Mouse (Mus musculus): Measurements from ENCODE around the gene Olfr1224-ps1. TPM values are rescaled to one million over a fixed set of nuclear protein-coding genes. Genes with fewer than 3 reads are reported as not detected.
"Not testable (repeated sequence)": the region's sequence is repeated elsewhere in the genome, so short reads cannot be mapped to it uniquely, and the experiment has no call there.

The Olfr1224-ps1 gene
- polyA plus RNA-seq (2014; fragmentation: Nextera tagmentation; extraction: Ambion mirVana), result not detected in 2 replicates

DNA sequence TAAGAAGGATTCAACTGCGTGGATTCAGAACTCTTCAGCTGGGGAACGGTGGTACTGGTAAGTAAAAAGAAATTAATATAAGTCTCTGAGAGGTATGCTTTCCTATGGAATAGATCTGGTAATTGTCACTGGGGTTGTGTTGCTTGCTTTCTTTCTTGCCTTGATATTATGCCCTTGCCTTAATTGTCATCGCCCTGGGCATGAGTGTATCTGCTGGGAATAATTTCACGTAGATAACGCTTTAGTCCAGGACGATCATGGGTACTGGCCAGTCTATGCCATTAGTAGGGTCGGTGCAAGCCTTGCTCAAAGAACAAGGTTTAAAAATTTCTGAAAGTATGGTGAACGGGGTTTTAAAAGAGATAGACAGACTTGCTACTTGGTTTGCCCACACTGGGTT, at the start of gene Olfr1224-ps1:
Gene Olfr1224-ps1, minus strand, starts transcription at position 101 of the 400 bp plus-strand sequence.
- not testable (repeated sequence) for H3K27ac ChIP-seq (ENCODE audit: low read length); H3K36me3 ChIP-seq (ENCODE audit: control insufficient read depth, insufficient read depth, low read length); H3K4me2 ChIP-seq (replicated peaks; ENCODE audit: low read depth, low read length); H3K9me3 ChIP-seq (ENCODE audit: control insufficient read depth, low read depth, low read length); ATAC-seq (ENCODE audit: insufficient number of reproducible peaks, insufficient read depth, low FRiP score, low read depth); H3K27me3 ChIP-seq (ENCODE audit: control insufficient read depth, insufficient read depth, low read length); H3K4me1 ChIP-seq (ENCODE audit: control insufficient read depth, insufficient read depth, low read length); H3K4me3 ChIP-seq (ENCODE audit: low read depth, low read length); H3K9ac ChIP-seq (replicated peaks; ENCODE audit: low read depth, low read length)
- WGBS, result 94% methylated on average over 8 of the region's 8 CpGs

DNA sequence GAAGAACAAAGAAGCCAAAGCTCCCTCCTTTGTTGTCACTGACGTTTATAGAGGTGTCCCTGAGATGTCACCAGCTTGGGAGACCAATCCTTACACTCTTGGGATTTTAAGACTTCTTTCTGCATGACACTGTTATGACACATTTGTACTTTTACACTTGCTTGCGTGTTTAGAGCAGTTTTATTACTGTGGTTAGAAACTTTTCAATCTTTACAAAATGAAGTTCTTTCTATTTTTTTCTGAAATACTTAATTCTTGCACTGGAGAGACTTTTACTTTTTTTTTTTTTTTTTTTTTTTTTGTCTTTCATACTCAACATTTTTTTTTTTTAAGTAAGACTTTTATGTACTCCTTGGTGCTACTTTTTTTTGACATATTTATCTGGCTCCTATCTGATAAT, 36.1 kb upstream of the Olfr1224-ps1 start, which contains the start of gene Olfr1226:
Gene Olfr1226, minus strand, starts transcription at position 101 of the 400 bp plus-strand sequence.
- no peaks in the 10 kb centered on the region for H3K9me3 ChIP-seq (ENCODE audit: control insufficient read depth, low read depth, low read length)
- 68% methylated on average over 2 of the region's 2 CpGs for WGBS

DNA sequence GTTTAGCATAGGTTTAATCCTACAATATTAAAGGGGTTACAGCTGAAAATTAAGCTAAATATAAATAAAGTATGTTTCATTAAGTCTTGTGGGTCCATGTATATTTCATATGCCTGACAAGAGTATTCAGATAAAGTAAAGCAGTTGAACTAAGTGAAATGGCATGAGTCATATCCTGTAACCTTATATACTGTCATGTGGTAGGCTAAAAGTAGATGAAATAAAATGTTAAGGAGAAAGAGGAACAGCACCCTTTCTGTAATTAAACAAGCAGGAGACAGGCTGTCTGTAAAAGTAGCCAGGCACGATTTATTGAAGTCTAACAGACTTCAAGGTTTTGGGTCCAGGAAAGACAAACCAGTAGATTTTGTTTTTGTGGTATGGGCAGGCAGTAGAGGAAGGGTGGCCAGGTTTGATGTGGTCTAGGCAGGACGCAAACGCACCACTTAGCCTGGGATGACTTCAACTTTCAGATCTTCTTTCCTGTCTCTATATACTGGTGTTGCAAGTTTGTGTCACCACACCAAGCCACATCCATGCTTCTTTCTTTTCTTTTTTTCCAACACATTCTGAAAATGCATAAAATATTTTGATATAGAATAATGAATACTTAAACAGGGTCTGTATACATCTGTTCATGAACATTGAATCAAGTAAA, 32.6 kb upstream of the Olfr1224-ps1 start:
- H3K36me3 ChIP-seq (ENCODE audit: control insufficient read depth, insufficient read depth, low read length), result no peaks in the 10 kb centered on the region
- ATAC-seq (ENCODE audit: insufficient number of reproducible peaks, insufficient read depth, low FRiP score, low read depth), result no peak
- WGBS, result 82% methylated on average over 3 of the region's 3 CpGs

More for the DNA sequence above, 36.1 kb upstream of the Olfr1224-ps1 start, which contains the start of gene Olfr1226:
- H3K27me3 ChIP-seq (ENCODE audit: control insufficient read depth, insufficient read depth, low read length), result no peaks in the 10 kb centered on the region
- H3K4me3 ChIP-seq (ENCODE audit: low read depth, low read length), result no peak within 1 kb of the TSS
- no peak within 1 kb of the TSS for H3K4me2 ChIP-seq (replicated peaks; ENCODE audit: low read depth, low read length)
- no peaks in the 10 kb centered on the region for H3K36me3 ChIP-seq (ENCODE audit: control insufficient read depth, insufficient read depth, low read length)
- ATAC-seq (ENCODE audit: insufficient number of reproducible peaks, insufficient read depth, low FRiP score, low read depth), result no peak
- H3K9ac ChIP-seq (replicated peaks; ENCODE audit: low read depth, low read length), result no peak within 1 kb of the TSS
- no peaks in the 10 kb centered on the region for H3K4me1 ChIP-seq (ENCODE audit: control insufficient read depth, insufficient read depth, low read length)
- H3K27ac ChIP-seq (ENCODE audit: low read length), result no peak within 1 kb of the TSS

DNA sequence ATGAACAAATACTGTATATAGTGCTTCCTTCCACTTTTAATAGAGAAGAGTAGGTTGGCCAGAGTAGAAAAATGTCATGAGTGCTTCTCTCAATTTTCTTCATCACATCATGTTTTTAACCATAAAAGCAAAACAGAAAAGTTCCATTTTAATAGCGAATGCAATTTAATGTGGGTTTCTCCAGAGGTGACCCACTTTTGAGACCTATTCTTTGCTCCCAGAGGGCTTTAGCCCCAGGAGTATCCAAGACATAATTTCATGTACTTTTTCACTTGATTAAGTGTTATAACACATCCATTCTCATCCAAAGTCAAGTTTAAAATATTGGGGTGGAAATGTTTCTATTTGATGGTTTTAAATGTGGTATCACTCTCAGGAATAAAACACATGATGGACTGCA, 10.7 kb upstream of the Olfr1224-ps1 start, which contains the start of gene Olfr1225:
Gene Olfr1225, minus strand, starts transcription at position 101 of the 400 bp plus-strand sequence.
- no peaks in the 10 kb centered on the region for H3K9me3 ChIP-seq (ENCODE audit: control insufficient read depth, low read depth, low read length)
- 88% methylated on average over 1 of the region's 1 CpGs for WGBS
- H3K27ac ChIP-seq (ENCODE audit: low read length), result no peak within 1 kb of the TSS
- H3K4me2 ChIP-seq (replicated peaks; ENCODE audit: low read depth, low read length), result no peak within 1 kb of the TSS
- no peaks in the 10 kb centered on the region for H3K4me1 ChIP-seq (ENCODE audit: control insufficient read depth, insufficient read depth, low read length)
- no peak within 1 kb of the TSS for H3K9ac ChIP-seq (replicated peaks; ENCODE audit: low read depth, low read length)
- no peaks in the 10 kb centered on the region for H3K27me3 ChIP-seq (ENCODE audit: control insufficient read depth, insufficient read depth, low read length)
- no peaks in the 10 kb centered on the region for H3K36me3 ChIP-seq (ENCODE audit: control insufficient read depth, insufficient read depth, low read length)
- ATAC-seq (ENCODE audit: insufficient number of reproducible peaks, insufficient read depth, low FRiP score, low read depth), result no peak
- H3K4me3 ChIP-seq (ENCODE audit: low read depth, low read length), result no peak within 1 kb of the TSS

More for the DNA sequence above, 32.6 kb upstream of the Olfr1224-ps1 start:
- no peak overlapping the region for H3K4me2 ChIP-seq (replicated peaks; ENCODE audit: low read depth, low read length)
- no peak overlapping the region for H3K4me3 ChIP-seq (ENCODE audit: low read depth, low read length)
- no peaks in the 10 kb centered on the region for H3K4me1 ChIP-seq (ENCODE audit: control insufficient read depth, insufficient read depth, low read length)
- no peak overlapping the region for H3K9ac ChIP-seq (replicated peaks; ENCODE audit: low read depth, low read length)
- no peaks in the 10 kb centered on the region for H3K27me3 ChIP-seq (ENCODE audit: control insufficient read depth, insufficient read depth, low read length)
- no peak overlapping the region for H3K27ac ChIP-seq (ENCODE audit: low read length)
- no peaks in the 10 kb centered on the region for H3K9me3 ChIP-seq (ENCODE audit: control insufficient read depth, low read depth, low read length)

DNA sequence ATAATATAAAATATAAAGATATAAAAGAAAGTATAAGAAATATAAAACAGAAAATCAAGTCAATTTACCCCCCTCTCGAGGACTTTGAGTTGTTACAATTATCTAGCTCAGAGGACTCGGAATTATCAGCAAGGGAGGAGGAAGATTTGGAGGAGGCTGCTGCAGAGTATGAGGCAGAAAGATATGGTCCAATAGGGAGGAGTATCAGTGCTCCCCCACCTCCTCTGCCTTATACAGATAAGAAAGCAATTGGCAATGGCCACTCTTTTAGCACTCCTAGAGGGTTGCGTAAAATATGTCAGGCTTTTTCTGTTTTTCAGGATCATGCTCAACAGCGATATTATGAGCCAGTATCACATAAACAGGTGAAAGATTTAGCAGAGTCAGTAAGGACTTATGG, 820 bp upstream of the Olfr1224-ps1 start:
- 88% methylated on average over 4 of the region's 4 CpGs for WGBS
- ATAC-seq (ENCODE audit: insufficient number of reproducible peaks, insufficient read depth, low FRiP score, low read depth), result not testable (repeated sequence)

DNA sequence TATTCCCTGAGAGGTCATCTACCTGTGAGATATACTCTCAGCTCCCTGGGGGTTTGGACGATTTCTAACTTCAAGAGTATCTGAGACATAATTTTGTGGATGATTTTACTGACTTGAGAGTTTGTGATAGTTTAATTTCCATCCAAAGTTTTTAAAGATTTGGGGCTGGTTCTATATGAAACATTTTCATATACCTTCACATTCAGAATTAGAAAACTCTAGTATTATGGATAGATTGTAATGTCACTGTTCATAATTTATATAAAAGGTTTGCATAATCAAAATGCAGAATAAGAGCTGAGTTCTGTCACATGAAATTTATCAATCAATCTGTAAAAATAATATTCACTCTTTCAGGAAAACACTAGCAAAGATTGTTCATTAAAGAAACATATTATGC, 12.4 kb downstream of the Olfr1224-ps1 start, which contains the start of gene Olfr1223:
Gene Olfr1223, minus strand, starts transcription at position 101 of the 400 bp plus-strand sequence.
- ATAC-seq (ENCODE audit: insufficient number of reproducible peaks, insufficient read depth, low FRiP score, low read depth), result no peak
- H3K9me3 ChIP-seq (ENCODE audit: control insufficient read depth, low read depth, low read length), result no peaks in the 10 kb centered on the region
- no peak within 1 kb of the TSS for H3K9ac ChIP-seq (replicated peaks; ENCODE audit: low read depth, low read length)
- no peaks in the 10 kb centered on the region for H3K27me3 ChIP-seq (ENCODE audit: control insufficient read depth, insufficient read depth, low read length)
- H3K4me1 ChIP-seq (ENCODE audit: control insufficient read depth, insufficient read depth, low read length), result no peaks in the 10 kb centered on the region
- H3K36me3 ChIP-seq (ENCODE audit: control insufficient read depth, insufficient read depth, low read length), result no peaks in the 10 kb centered on the region
- H3K27ac ChIP-seq (ENCODE audit: low read length), result no peak within 1 kb of the TSS
- H3K4me2 ChIP-seq (replicated peaks; ENCODE audit: low read depth, low read length), result no peak within 1 kb of the TSS
- 62% methylated on average over 1 of the region's 1 CpGs for WGBS
- H3K4me3 ChIP-seq (ENCODE audit: low read depth, low read length), result no peak within 1 kb of the TSS

More for the DNA sequence above, 820 bp upstream of the Olfr1224-ps1 start:
- not testable (repeated sequence) for H3K9ac ChIP-seq (replicated peaks; ENCODE audit: low read depth, low read length); H3K27me3 ChIP-seq (ENCODE audit: control insufficient read depth, insufficient read depth, low read length); H3K27ac ChIP-seq (ENCODE audit: low read length); H3K4me1 ChIP-seq (ENCODE audit: control insufficient read depth, insufficient read depth, low read length); H3K9me3 ChIP-seq (ENCODE audit: control insufficient read depth, low read depth, low read length); H3K4me3 ChIP-seq (ENCODE audit: low read depth, low read length); H3K36me3 ChIP-seq (ENCODE audit: control insufficient read depth, insufficient read depth, low read length); H3K4me2 ChIP-seq (replicated peaks; ENCODE audit: low read depth, low read length)

DNA sequence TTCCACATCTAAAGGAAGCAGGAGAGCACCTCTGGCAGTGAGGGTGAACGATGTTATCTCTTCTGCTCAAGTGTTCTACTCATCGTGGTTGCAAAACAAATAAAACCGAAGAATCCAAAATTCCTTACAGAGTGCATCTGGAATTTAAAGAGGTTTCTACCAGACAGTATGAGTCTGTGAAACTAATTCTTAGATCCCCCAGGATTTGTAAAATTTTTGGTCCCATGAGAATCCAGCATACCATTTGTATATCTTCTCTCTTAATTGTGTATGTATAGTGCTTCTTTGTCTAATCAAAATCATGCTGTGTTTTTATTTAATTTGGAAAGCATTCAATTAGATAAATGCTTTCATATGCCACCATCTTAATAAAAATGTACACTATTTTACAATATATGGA, 30.9 kb downstream of the Olfr1224-ps1 start, which contains the start of gene Olfr1222:
Gene Olfr1222, minus strand, starts transcription at position 101 of the 400 bp plus-strand sequence.
- H3K4me3 ChIP-seq (ENCODE audit: low read depth, low read length), result no peak within 1 kb of the TSS
- no peak within 1 kb of the TSS for H3K9ac ChIP-seq (replicated peaks; ENCODE audit: low read depth, low read length)
- H3K4me1 ChIP-seq (ENCODE audit: control insufficient read depth, insufficient read depth, low read length), result no peaks in the 10 kb centered on the region
- no peaks in the 10 kb centered on the region for H3K9me3 ChIP-seq (ENCODE audit: control insufficient read depth, low read depth, low read length)
- no peaks in the 10 kb centered on the region for H3K36me3 ChIP-seq (ENCODE audit: control insufficient read depth, insufficient read depth, low read length)
- H3K4me2 ChIP-seq (replicated peaks; ENCODE audit: low read depth, low read length), result no peak within 1 kb of the TSS
- WGBS, result 64% methylated on average over 3 of the region's 3 CpGs
- H3K27ac ChIP-seq (ENCODE audit: low read length), result no peak within 1 kb of the TSS
- H3K27me3 ChIP-seq (ENCODE audit: control insufficient read depth, insufficient read depth, low read length), result no peaks in the 10 kb centered on the region
- no peak for ATAC-seq (ENCODE audit: insufficient number of reproducible peaks, insufficient read depth, low FRiP score, low read depth)

DNA sequence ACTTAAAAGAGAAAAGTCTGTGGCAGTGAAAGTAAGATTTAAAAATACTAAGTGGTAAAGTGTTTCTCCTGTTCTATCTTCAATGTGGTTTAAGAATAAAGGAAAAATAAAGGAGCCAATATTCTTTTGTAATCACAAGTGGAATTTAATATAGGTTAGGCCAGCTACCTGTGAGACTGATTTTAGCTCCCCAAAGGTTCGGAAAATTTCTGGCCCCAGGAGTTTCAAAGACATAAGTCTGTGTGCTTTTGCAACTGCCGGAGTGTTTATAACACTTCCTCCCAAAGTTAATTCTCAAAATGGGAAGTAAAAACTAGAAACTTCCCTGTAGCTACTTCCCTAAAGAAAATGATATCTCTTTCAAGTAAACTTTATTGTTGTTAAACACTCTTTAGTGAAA, 46.7 kb downstream of the Olfr1224-ps1 start, which contains the start of gene Olfr1221:
Gene Olfr1221, minus strand, starts transcription at position 101 of the 400 bp plus-strand sequence.
- 75% methylated on average over 2 of the region's 2 CpGs for WGBS
- no peaks in the 10 kb centered on the region for H3K4me1 ChIP-seq (ENCODE audit: control insufficient read depth, insufficient read depth, low read length)

More for the DNA sequence above, 46.7 kb downstream of the Olfr1224-ps1 start, which contains the start of gene Olfr1221:
- no peak for ATAC-seq (ENCODE audit: insufficient number of reproducible peaks, insufficient read depth, low FRiP score, low read depth)
- no peak within 1 kb of the TSS for H3K27ac ChIP-seq (ENCODE audit: low read length)
- H3K27me3 ChIP-seq (ENCODE audit: control insufficient read depth, insufficient read depth, low read length), result no peaks in the 10 kb centered on the region
- H3K36me3 ChIP-seq (ENCODE audit: control insufficient read depth, insufficient read depth, low read length), result no peaks in the 10 kb centered on the region
- H3K4me2 ChIP-seq (replicated peaks; ENCODE audit: low read depth, low read length), result no peak within 1 kb of the TSS
- no peak within 1 kb of the TSS for H3K4me3 ChIP-seq (ENCODE audit: low read depth, low read length)
- no peak within 1 kb of the TSS for H3K9ac ChIP-seq (replicated peaks; ENCODE audit: low read depth, low read length)
- H3K9me3 ChIP-seq (ENCODE audit: control insufficient read depth, low read depth, low read length), result no peaks in the 10 kb centered on the region

Measured in stomach, embryonic 14.5 days (tissue).